In genomic region chr4:136665068-136665467, GRCm38 (mm10) we compare ENCODE assay signal across 13 mouse cellular contexts. TPM values are rescaled to one million over a fixed set of nuclear protein-coding genes. Genes with fewer than 3 reads are reported as not detected.
DNase-seq lines count a peak whose midpoint lies in the region; ATAC-seq lines count a peak whose summit lies in the region.
"Had no signal": no experiment of that assay in that cellular context is flagged by ENCODE, and none has a peak within 500 bp of the region (broad histone marks: within the 10 kb centered on the region; RNA-seq: fewer than 3 reads in every experiment).

No protein-coding gene starts in this region.

- H3K9ac ChIP-seq in midbrain, embryonic 13.5 days (replicated peaks) = no peak overlapping the region
- H3K9ac ChIP-seq in midbrain, embryonic 11.5 days (ENCODE audit: low read length) = no peak overlapping the region
- H3K9ac ChIP-seq in hindbrain, embryonic 14.5 days = no peak overlapping the region
- H3K9ac ChIP-seq: heart, embryonic 15.5 days; limb, embryonic 15.5 days had no signal

- DNase-seq in midbrain, embryonic 11.5 days (ENCODE audit: low spot score, missing footprints) = no peak
- peak; percentile 59 for DNase-seq in hindbrain, embryonic 14.5 days (ENCODE audit: low spot score)
- peak; percentile 81 for DNase-seq in left cerebral cortex, postnatal 4 days
- DNase-seq in telencephalon, adult 2 months (ENCODE audit: low read depth, low spot score) = peak; percentile 67
- no peak for DNase-seq in kidney, adult 8-10 months
- DNase-seq in heart, adult 11 months = no peak

- H3K27me3 ChIP-seq in midbrain, embryonic 13.5 days = no peaks in the 10 kb centered on the region
- H3K27me3 ChIP-seq in midbrain, embryonic 11.5 days (ENCODE audit: control insufficient read depth, insufficient read depth, low read length) = no peaks in the 10 kb centered on the region
- no peaks in the 10 kb centered on the region for H3K27me3 ChIP-seq in hindbrain, embryonic 14.5 days (ENCODE audit: control insufficient read depth, insufficient read depth, low read length)
- H3K27me3 ChIP-seq: heart, embryonic 15.5 days; limb, embryonic 15.5 days had no signal

- H3K4me3 ChIP-seq in midbrain, embryonic 13.5 days (replicated peaks) = no peak overlapping the region
- H3K4me3 ChIP-seq in midbrain, embryonic 11.5 days (ENCODE audit: low read depth, low read length) = no peak overlapping the region
- H3K4me3 ChIP-seq in hindbrain, embryonic 14.5 days (replicated peaks; ENCODE audit: low read length) = no peak overlapping the region
- H3K4me3 ChIP-seq: heart, embryonic 15.5 days; limb, embryonic 15.5 days had no signal

- H3K4me1 ChIP-seq in midbrain, embryonic 13.5 days (replicated peaks) = no peaks in the 10 kb centered on the region
- no peaks in the 10 kb centered on the region for H3K4me1 ChIP-seq in midbrain, embryonic 11.5 days (ENCODE audit: control insufficient read depth, insufficient read depth, low read length)
- H3K4me1 ChIP-seq in hindbrain, embryonic 14.5 days (replicated peaks; ENCODE audit: control insufficient read depth, insufficient read depth, low read length) = no peaks in the 10 kb centered on the region
- H3K4me1 ChIP-seq: limb, embryonic 15.5 days had no signal

- H3K4me2 ChIP-seq in midbrain, embryonic 13.5 days (replicated peaks) = no peak overlapping the region
- H3K4me2 ChIP-seq in midbrain, embryonic 11.5 days = no peak overlapping the region
- no peak overlapping the region for H3K4me2 ChIP-seq in hindbrain, embryonic 14.5 days (replicated peaks)
- H3K4me2 ChIP-seq: heart, embryonic 15.5 days; limb, embryonic 15.5 days had no signal

- peak overlapping the region; percentile 42 for H3K27ac ChIP-seq in midbrain, embryonic 13.5 days
- H3K27ac ChIP-seq in midbrain, embryonic 11.5 days (ENCODE audit: low read depth, low read length) = no peak overlapping the region
- peak overlapping the region; percentile 59 for H3K27ac ChIP-seq in hindbrain, embryonic 14.5 days
- H3K27ac ChIP-seq: heart, embryonic 15.5 days; limb, embryonic 15.5 days; stomach, postnatal 0 days had no signal

- intact Hi-C loops in left cerebral cortex, postnatal 4 days (cut with DNase I) = no loop called here

- H3K9me3 ChIP-seq in midbrain, embryonic 13.5 days = no peaks in the 10 kb centered on the region; the same call in 1 of the 2 replicates
- peaks cover 3% of the 10 kb centered on the region; the same call in 1 of the 2 replicates for H3K9me3 ChIP-seq in midbrain, embryonic 11.5 days (ENCODE audit: control insufficient read depth, low read length)
- no peaks in the 10 kb centered on the region for H3K9me3 ChIP-seq in hindbrain, embryonic 14.5 days (ENCODE audit: control insufficient read depth, low read length)
- H3K9me3 ChIP-seq: heart, embryonic 15.5 days; limb, embryonic 15.5 days had no signal

- H3K36me3 ChIP-seq in midbrain, embryonic 13.5 days = peaks cover 77% of the 10 kb centered on the region
- peaks cover 35% of the 10 kb centered on the region for H3K36me3 ChIP-seq in midbrain, embryonic 11.5 days (ENCODE audit: control insufficient read depth, insufficient read depth, low read length)
- H3K36me3 ChIP-seq in hindbrain, embryonic 14.5 days (replicated peaks; ENCODE audit: control insufficient read depth, insufficient read depth) = peaks cover 51% of the 10 kb centered on the region
- H3K36me3 ChIP-seq: heart, embryonic 15.5 days had no signal

- 70% methylated on average over 9 of the region's 9 CpGs for WGBS in midbrain, embryonic 13.5 days
- WGBS in midbrain, embryonic 11.5 days = 96% methylated on average over 9 of the region's 9 CpGs
- WGBS in hindbrain, embryonic 14.5 days = 45% methylated on average over 9 of the region's 9 CpGs

- ATAC-seq in midbrain, embryonic 13.5 days = peak; percentile 48; the same call in 1 of the 2 replicates
- ATAC-seq in midbrain, embryonic 11.5 days (ENCODE audit: low FRiP score) = no peak
- ATAC-seq in hindbrain, embryonic 14.5 days (ENCODE audit: low FRiP score) = peak; percentile 64; the same call in 1 of the 2 replicates
- ATAC-seq in megakaryocyte, adult 5-6 weeks (ENCODE audit: poor library complexity, severe bottlenecking) = no peak

RNA-seq across cellular contexts. Expression of gene Lactbl1, which starts 42.6 kb away (rescaled TPM):
- 0.09 TPM in 1 of 2 replicates, not detected in the other for polyA plus RNA-seq in midbrain, embryonic 13.5 days (2015; fragmentation: Nextera tagmentation; extraction: Ambion mirVana)
- 0.06 TPM in 1 of 2 replicates, not detected in the other for polyA plus RNA-seq in midbrain, embryonic 11.5 days (2014; fragmentation: Nextera tagmentation; extraction: Ambion mirVana)
- 0.07 and 0.12 TPM in 2 replicates for polyA plus RNA-seq in hindbrain, embryonic 14.5 days (2014; fragmentation: Nextera tagmentation; extraction: Ambion mirVana)
- under 1 TPM in 1 of 2 experiments, not detected in 1; 0.12 TPM for total RNA-seq in left cerebral cortex, postnatal 4 days (2021)
- not detected in 2 replicates for total RNA-seq in megakaryocyte, adult 5-6 weeks (2015)
- 0.16 TPM in 1 of 2 replicates, not detected in the other for total RNA-seq in megakaryocyte, adult 5-6 weeks (2017)
- polyA plus RNA-seq: heart, embryonic 15.5 days; kidney, embryonic 14.5 days; limb, embryonic 15.5 days; stomach, postnatal 0 days had no signal

RNA-seq across cellular contexts. Expression of gene Tex46, which starts 54.8 kb away (rescaled TPM):
- not detected in 2 replicates for polyA plus RNA-seq in midbrain, embryonic 13.5 days (2015; fragmentation: Nextera tagmentation; extraction: Ambion mirVana)
- polyA plus RNA-seq in midbrain, embryonic 11.5 days (2014; fragmentation: Nextera tagmentation; extraction: Ambion mirVana) = not detected in 2 replicates
- polyA plus RNA-seq in hindbrain, embryonic 14.5 days (2014; fragmentation: Nextera tagmentation; extraction: Ambion mirVana) = not detected in 2 replicates
- not detected for total RNA-seq in left cerebral cortex, postnatal 4 days (2021)
- not detected in 2 replicates for total RNA-seq in megakaryocyte, adult 5-6 weeks (2015)
- not detected in 2 replicates for total RNA-seq in megakaryocyte, adult 5-6 weeks (2017)
- polyA plus RNA-seq: cortical plate, adult 2 months; heart, embryonic 15.5 days; kidney, embryonic 14.5 days; limb, embryonic 15.5 days; stomach, postnatal 0 days had no signal

Comparison
In these comparisons a context has a peak if more than half of its experiments do, and no peak if none do; other contexts are left out.
1. ATAC-seq: peak in midbrain, embryonic 13.5 days (single experiment) and hindbrain, embryonic 14.5 days (single experiment); none in midbrain, embryonic 11.5 days (single experiment) and megakaryocyte, adult 5-6 weeks (single experiment).
2. DNase-seq: peak in hindbrain, embryonic 14.5 days (single experiment), left cerebral cortex, postnatal 4 days (single experiment) and telencephalon, adult 2 months (single experiment); none in midbrain, embryonic 11.5 days (single experiment), kidney, adult 8-10 months (0 of 2) and heart, adult 11 months (single experiment).